Mouse (Mus musculus): Measurements from ENCODE around the gene Camkmt. TPM values are rescaled to one million over a fixed set of nuclear protein-coding genes. Genes with fewer than 3 reads are reported as not detected.

Camkmt gene
- polyA plus RNA-seq, 1 experiment from 2014 or later = 11.4 TPM

DNA sequence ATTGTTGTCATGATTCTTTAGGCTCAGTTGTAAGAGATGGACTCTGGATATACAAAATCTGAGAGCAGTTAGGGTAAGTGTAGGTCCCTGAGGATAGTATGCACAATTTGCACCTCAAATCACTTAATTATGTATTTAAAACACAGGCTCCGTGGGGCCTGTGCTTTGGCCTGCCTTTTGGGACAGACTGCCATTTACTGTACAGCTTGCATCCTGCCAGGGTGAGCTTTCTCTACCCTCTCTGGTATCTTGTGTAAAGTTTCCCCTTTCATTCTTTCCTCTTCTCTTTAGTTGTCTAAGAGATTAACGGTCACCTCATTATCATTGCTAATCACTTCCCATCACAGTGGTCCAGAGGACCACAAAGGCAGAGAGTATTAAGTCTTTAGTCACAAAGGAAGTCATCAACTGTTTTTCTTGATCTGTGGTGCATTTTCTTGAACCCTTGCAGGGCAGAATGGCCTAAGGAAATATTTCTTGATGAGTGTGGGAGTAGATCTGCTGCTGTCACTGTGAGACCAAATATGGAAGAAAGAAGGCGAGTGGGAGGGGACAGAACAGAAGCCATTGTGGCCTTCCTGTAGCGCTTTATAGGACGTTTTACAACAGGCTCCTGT lies 52.3 kb downstream of the Camkmt start:
- DNase-seq (ENCODE audit: low spot score) (no peak), ATAC-seq (ENCODE audit: insufficient number of reproducible peaks, low FRiP score, low TSS enrichment, low read depth) (no peak)
- no peak overlapping the region for H3K4me2 ChIP-seq (ENCODE audit: low read depth, severe bottlenecking)
- no peaks in the 10 kb centered on the region for H3K4me1 ChIP-seq (ENCODE audit: control insufficient read depth, insufficient read depth, low read length)
- no peaks in the 10 kb centered on the region for H3K27me3 ChIP-seq (ENCODE audit: control insufficient read depth, insufficient read depth, low read length)
- 50% methylated on average over 5 of the region's 5 CpGs for WGBS
- no peaks in the 10 kb centered on the region for H3K36me3 ChIP-seq (ENCODE audit: control insufficient read depth, insufficient read depth, low read length)
- H3K27ac ChIP-seq (replicated peaks; ENCODE audit: low read depth, low read length) = no peak overlapping the region
- no peak overlapping the region for H3K4me3 ChIP-seq (ENCODE audit: low read depth, low read length)
- H3K9me3 ChIP-seq (ENCODE audit: control insufficient read depth, low read length) = no peaks in the 10 kb centered on the region
- H3K9ac ChIP-seq (ENCODE audit: low read length) = no peak overlapping the region

DNA sequence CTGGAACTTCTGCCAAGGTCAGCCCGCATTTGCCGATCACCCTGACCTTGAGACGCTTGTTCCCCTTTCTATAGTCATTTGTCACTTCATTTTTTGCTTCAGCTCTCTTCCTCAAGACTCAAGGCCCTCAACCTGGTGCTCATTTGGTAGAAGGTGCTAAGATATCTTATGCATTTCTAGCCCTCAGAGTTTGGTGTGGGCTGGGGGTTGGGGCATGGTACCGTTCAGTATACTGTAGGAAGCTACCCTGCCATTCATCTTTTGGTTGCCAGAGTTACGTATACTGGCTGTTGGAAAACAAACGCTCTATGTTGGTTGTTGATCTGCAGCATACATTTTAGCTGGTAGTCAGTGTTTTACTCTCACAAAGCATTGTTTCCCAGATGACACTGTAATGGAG lies 53.8 kb downstream of the Camkmt start:
- Histone ChIP-seq H3K9ac (ENCODE audit: low read length) (no peak overlapping the region), H3K9me3 (ENCODE audit: control insufficient read depth, low read length) (no peaks in the 10 kb centered on the region), H3K4me1 (ENCODE audit: control insufficient read depth, insufficient read depth, low read length) (no peaks in the 10 kb centered on the region), H3K27me3 (ENCODE audit: control insufficient read depth, insufficient read depth, low read length) (no peaks in the 10 kb centered on the region), H3K36me3 (ENCODE audit: control insufficient read depth, insufficient read depth, low read length) (no peaks in the 10 kb centered on the region), H3K4me3 (ENCODE audit: low read depth, low read length) (no peak overlapping the region), H3K27ac (replicated peaks; ENCODE audit: low read depth, low read length) (no peak overlapping the region), H3K4me2 (ENCODE audit: low read depth, severe bottlenecking) (no peak overlapping the region)
- no peak for ATAC-seq (ENCODE audit: insufficient number of reproducible peaks, low FRiP score, low TSS enrichment, low read depth)
- no peak for DNase-seq (ENCODE audit: low spot score)
- 94% methylated on average over 6 of the region's 6 CpGs for WGBS

DNA sequence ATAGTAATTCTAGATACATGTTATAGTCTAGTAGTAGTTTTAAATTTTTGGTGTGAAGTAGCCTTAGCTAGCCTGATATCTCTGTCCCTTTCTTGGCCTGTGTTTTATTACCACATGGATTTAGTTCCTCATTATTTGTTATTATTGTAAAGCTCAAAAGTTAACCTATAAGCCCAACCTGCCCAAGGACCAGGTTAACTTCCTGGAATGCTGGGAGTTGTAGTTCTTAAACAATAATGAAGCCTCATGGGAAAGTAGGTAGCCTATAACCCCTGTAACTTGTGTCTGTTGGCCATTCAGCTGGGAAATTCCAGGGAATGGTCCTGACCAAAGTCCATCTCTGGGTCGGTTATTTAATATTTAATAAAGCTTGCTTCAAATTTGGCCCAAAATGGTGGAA lies 58.0 kb downstream of the Camkmt start:
- Histone ChIP-seq H3K9ac (ENCODE audit: low read length) (no peak overlapping the region), H3K9me3 (ENCODE audit: control insufficient read depth, low read length) (no peaks in the 10 kb centered on the region), H3K4me2 (ENCODE audit: low read depth, severe bottlenecking) (no peak overlapping the region), H3K27ac (replicated peaks; ENCODE audit: low read depth, low read length) (no peak overlapping the region), H3K27me3 (ENCODE audit: control insufficient read depth, insufficient read depth, low read length) (no peaks in the 10 kb centered on the region), H3K4me3 (ENCODE audit: low read depth, low read length) (no peak overlapping the region), H3K36me3 (ENCODE audit: control insufficient read depth, insufficient read depth, low read length) (no peaks in the 10 kb centered on the region), H3K4me1 (ENCODE audit: control insufficient read depth, insufficient read depth, low read length) (no peaks in the 10 kb centered on the region)
- WGBS = 93% methylated on average over 1 of the region's 1 CpGs
- DNase-seq (ENCODE audit: low spot score) (no peak), ATAC-seq (ENCODE audit: insufficient number of reproducible peaks, low FRiP score, low TSS enrichment, low read depth) (no peak)

DNA sequence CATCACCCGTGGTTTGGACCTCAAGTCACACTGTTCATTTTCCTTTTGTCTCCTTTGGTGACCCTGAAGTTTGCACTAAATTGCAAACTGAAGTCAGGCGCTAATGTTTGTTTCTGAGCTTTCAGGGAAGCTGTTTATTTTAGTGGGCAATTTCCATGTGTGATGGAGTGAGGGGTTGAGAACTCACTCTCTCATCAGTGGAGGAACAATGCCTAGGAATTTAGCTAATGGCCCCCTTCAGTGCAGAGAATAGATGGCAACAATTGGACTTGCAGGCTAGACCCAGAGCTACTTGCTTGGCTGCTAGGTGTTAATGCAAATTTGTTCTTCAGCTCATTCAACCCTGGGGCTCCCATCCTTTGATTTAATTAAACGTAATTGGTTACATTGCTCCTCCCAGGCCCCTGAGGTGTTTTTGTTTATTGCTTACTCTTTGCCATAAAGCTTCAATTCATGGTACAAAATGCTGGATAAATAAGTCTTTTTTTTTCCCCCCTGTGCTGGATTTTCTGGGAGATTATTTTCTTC lies 58.9 kb downstream of the Camkmt start:
- 20% methylated on average over 3 of the region's 3 CpGs for WGBS
- DNase-seq (ENCODE audit: low spot score) = no peak
- no peak overlapping the region for H3K4me3 ChIP-seq (ENCODE audit: low read depth, low read length)
- H3K4me1 ChIP-seq (ENCODE audit: control insufficient read depth, insufficient read depth, low read length) = no peaks in the 10 kb centered on the region
- no peak overlapping the region for H3K27ac ChIP-seq (replicated peaks; ENCODE audit: low read depth, low read length)
- H3K9ac ChIP-seq (ENCODE audit: low read length) = no peak overlapping the region
- no peaks in the 10 kb centered on the region for H3K9me3 ChIP-seq (ENCODE audit: control insufficient read depth, low read length)
- H3K27me3 ChIP-seq (ENCODE audit: control insufficient read depth, insufficient read depth, low read length) = no peaks in the 10 kb centered on the region
- no peak overlapping the region for H3K4me2 ChIP-seq (ENCODE audit: low read depth, severe bottlenecking)
- ATAC-seq (ENCODE audit: insufficient number of reproducible peaks, low FRiP score, low TSS enrichment, low read depth) = no peak
- no peaks in the 10 kb centered on the region for H3K36me3 ChIP-seq (ENCODE audit: control insufficient read depth, insufficient read depth, low read length)

GRCm38 (mm10) chr17:85151264-85151663 lies 60.9 kb downstream of the Camkmt start:
- no peaks in the 10 kb centered on the region for H3K27me3 ChIP-seq (ENCODE audit: control insufficient read depth, insufficient read depth, low read length)
- no peak overlapping the region for H3K4me3 ChIP-seq (ENCODE audit: low read depth, low read length)
- no peaks in the 10 kb centered on the region for H3K9me3 ChIP-seq (ENCODE audit: control insufficient read depth, low read length)
- no peaks in the 10 kb centered on the region for H3K4me1 ChIP-seq (ENCODE audit: control insufficient read depth, insufficient read depth, low read length)
- no peak for ATAC-seq (ENCODE audit: insufficient number of reproducible peaks, low FRiP score, low TSS enrichment, low read depth)
- no peak for DNase-seq (ENCODE audit: low spot score)
- H3K4me2 ChIP-seq (ENCODE audit: low read depth, severe bottlenecking) = no peak overlapping the region
- H3K9ac ChIP-seq (ENCODE audit: low read length) = no peak overlapping the region
- no peaks in the 10 kb centered on the region for H3K36me3 ChIP-seq (ENCODE audit: control insufficient read depth, insufficient read depth, low read length)
- WGBS = 69% methylated on average over 8 of the region's 8 CpGs
- no peak overlapping the region for H3K27ac ChIP-seq (replicated peaks; ENCODE audit: low read depth, low read length)

GRCm38 (mm10) chr17:85158202-85158601 lies 67.8 kb downstream of the Camkmt start:
- no peaks in the 10 kb centered on the region for H3K36me3 ChIP-seq (ENCODE audit: control insufficient read depth, insufficient read depth, low read length)
- no peak overlapping the region for H3K4me2 ChIP-seq (ENCODE audit: low read depth, severe bottlenecking)
- WGBS = 72% methylated on average over 4 of the region's 4 CpGs
- no peak overlapping the region for H3K27ac ChIP-seq (replicated peaks; ENCODE audit: low read depth, low read length)
- no peak overlapping the region for H3K9ac ChIP-seq (ENCODE audit: low read length)
- no peaks in the 10 kb centered on the region for H3K9me3 ChIP-seq (ENCODE audit: control insufficient read depth, low read length)
- H3K4me1 ChIP-seq (ENCODE audit: control insufficient read depth, insufficient read depth, low read length) = no peaks in the 10 kb centered on the region
- DNase-seq (ENCODE audit: low spot score) (no peak), ATAC-seq (ENCODE audit: insufficient number of reproducible peaks, low FRiP score, low TSS enrichment, low read depth) (no peak)
- no peak overlapping the region for H3K4me3 ChIP-seq (ENCODE audit: low read depth, low read length)
- no peaks in the 10 kb centered on the region for H3K27me3 ChIP-seq (ENCODE audit: control insufficient read depth, insufficient read depth, low read length)

DNA sequence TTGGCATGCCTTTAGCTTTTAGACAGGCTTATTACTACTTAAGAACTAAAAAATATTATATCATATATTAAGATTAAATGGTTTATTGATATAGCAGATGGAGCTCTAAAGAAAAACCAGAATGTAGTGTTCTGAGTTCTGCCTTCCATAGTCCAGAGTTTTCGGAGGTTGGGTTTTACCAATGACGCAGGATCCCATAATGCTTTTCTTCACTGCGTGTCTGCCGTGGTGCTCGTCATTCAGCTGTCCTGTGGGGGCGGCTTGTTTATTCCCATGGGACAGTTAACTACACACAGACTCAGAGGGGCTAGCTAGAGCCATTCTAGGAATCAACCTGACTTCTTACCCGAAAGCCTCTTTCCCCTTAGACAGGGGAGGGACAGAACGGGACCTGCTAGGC lies 69.2 kb downstream of the Camkmt start:
- Histone ChIP-seq H3K36me3 (ENCODE audit: control insufficient read depth, insufficient read depth, low read length) (no peaks in the 10 kb centered on the region), H3K27me3 (ENCODE audit: control insufficient read depth, insufficient read depth, low read length) (no peaks in the 10 kb centered on the region), H3K9ac (ENCODE audit: low read length) (no peak overlapping the region), H3K4me2 (ENCODE audit: low read depth, severe bottlenecking) (no peak overlapping the region), H3K4me1 (ENCODE audit: control insufficient read depth, insufficient read depth, low read length) (no peaks in the 10 kb centered on the region), H3K4me3 (ENCODE audit: low read depth, low read length) (no peak overlapping the region), H3K27ac (replicated peaks; ENCODE audit: low read depth, low read length) (no peak overlapping the region), H3K9me3 (ENCODE audit: control insufficient read depth, low read length) (no peaks in the 10 kb centered on the region)
- DNase-seq (ENCODE audit: low spot score) = no peak
- 82% methylated on average over 8 of the region's 8 CpGs for WGBS
- no peak for ATAC-seq (ENCODE audit: insufficient number of reproducible peaks, low FRiP score, low TSS enrichment, low read depth)

DNA sequence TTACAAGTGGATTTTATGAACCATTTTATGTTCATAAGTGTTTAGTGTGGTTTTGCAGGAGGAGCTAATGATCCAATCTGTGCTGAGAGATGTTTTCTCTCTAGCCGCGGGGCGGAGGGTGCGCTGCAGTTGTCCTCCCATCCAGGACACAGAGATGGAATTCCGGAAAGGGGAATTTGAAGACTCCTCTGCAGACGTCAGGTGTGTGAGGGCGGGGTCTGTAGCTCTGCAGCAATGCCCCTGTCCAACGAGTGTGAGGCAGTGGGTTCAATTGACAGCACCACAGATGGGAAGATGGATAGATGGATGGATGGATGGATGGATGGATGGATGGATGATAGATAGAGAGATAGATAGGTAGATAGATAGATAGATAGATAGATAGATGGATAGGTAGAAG lies 70.4 kb downstream of the Camkmt start:
- DNase-seq (ENCODE audit: low spot score) (no peak), ATAC-seq (ENCODE audit: insufficient number of reproducible peaks, low FRiP score, low TSS enrichment, low read depth) (no peak)
- no peak overlapping the region for H3K9ac ChIP-seq (ENCODE audit: low read length)
- WGBS = 89% methylated on average over 8 of the region's 8 CpGs
- no peak overlapping the region for H3K4me2 ChIP-seq (ENCODE audit: low read depth, severe bottlenecking)
- no peaks in the 10 kb centered on the region for H3K27me3 ChIP-seq (ENCODE audit: control insufficient read depth, insufficient read depth, low read length)
- H3K9me3 ChIP-seq (ENCODE audit: control insufficient read depth, low read length) = no peaks in the 10 kb centered on the region
- no peaks in the 10 kb centered on the region for H3K4me1 ChIP-seq (ENCODE audit: control insufficient read depth, insufficient read depth, low read length)
- no peak overlapping the region for H3K27ac ChIP-seq (replicated peaks; ENCODE audit: low read depth, low read length)
- no peak overlapping the region for H3K4me3 ChIP-seq (ENCODE audit: low read depth, low read length)
- H3K36me3 ChIP-seq (ENCODE audit: control insufficient read depth, insufficient read depth, low read length) = no peaks in the 10 kb centered on the region

Measured in limb, embryonic 11.5 days (tissue).